Mouse (Mus musculus) C2C12 (cell line): ENCODE results near the gene Adat3.

ENCODE experiments used
- CEBPB ChIP-seq: IDR thresholded peaks from one replicate; pipeline ENCODE4 v1.6.1; 2011; ENCODE audit warnings: low read depth, mild to moderate bottlenecking, control low read depth, moderate library complexity
- CTCF ChIP-seq: IDR thresholded peaks from one replicate; pipeline ENCODE4 v1.5.1; 2011; ENCODE audit not compliant: control insufficient read depth, insufficient read depth, insufficient read length
- MAX ChIP-seq: IDR thresholded peaks from one replicate; pipeline ENCODE4 v1.6.1; 2011; ENCODE audit warnings: mild to moderate bottlenecking, control low read depth
- MYOD1 ChIP-seq: IDR thresholded peaks from one replicate; pipeline ENCODE4 v1.6.1; 2011; ENCODE audit warnings: low read depth; ENCODE audit not compliant: control insufficient read depth, insufficient read length

GRCm38 (mm10) chr10:80576351-80577194 lies 26.1 kb upstream of the Adat3 start:
- TF ChIP-seq CTCF = no peak
- no peak for TF ChIP-seq CEBPB
- TF ChIP-seq MYOD1 = no peak
- TF ChIP-seq MAX = peak; percentile 33
